ENCODE assay signal across 11 mouse cellular contexts in genomic region chr15:103627085-103627484, GRCm38 (mm10).
DNase-seq lines count a peak whose midpoint lies in the region; ATAC-seq and TF ChIP-seq lines count a peak whose summit lies in the region.
"Had no signal": no experiment of that assay in that cellular context is flagged by ENCODE, and none has a peak within 500 bp of the region (broad histone marks: within the 10 kb centered on the region; RNA-seq: fewer than 3 reads in every experiment).

No protein-coding gene starts in this region.

- H3K9me3 ChIP-seq in midbrain, embryonic 16.5 days (replicated peaks; ENCODE audit: control insufficient read depth, low read length, poor library complexity, severe bottlenecking): no peaks in the 10 kb centered on the region
- H3K9me3 ChIP-seq in midbrain, embryonic 11.5 days (ENCODE audit: control insufficient read depth, low read length): no peaks in the 10 kb centered on the region
- no peaks in the 10 kb centered on the region for H3K9me3 ChIP-seq in lung, embryonic 14.5 days (ENCODE audit: low read depth, low read length)
- H3K9me3 ChIP-seq in midbrain, embryonic 13.5 days: no peaks in the 10 kb centered on the region
- H3K9me3 ChIP-seq: heart, embryonic 13.5 days; stomach, embryonic 15.5 days had no signal

- no peak for TF ChIP-seq CTCF in lung, embryonic 14.5 days (IDR thresholded peaks at IDR 0.05; ENCODE audit: low read depth)

- peak; percentile 25; the same call in 1 of the 2 replicates for ATAC-seq in midbrain, embryonic 16.5 days
- ATAC-seq in midbrain, embryonic 11.5 days (ENCODE audit: low FRiP score): no peak
- ATAC-seq in lung, embryonic 14.5 days (ENCODE audit: insufficient read depth): peak; percentile 56; the same call in 1 of the 2 replicates
- ATAC-seq in inflammation-experienced regulatory T-cells, adult 6 months: no peak
- no peak for ATAC-seq in midbrain, embryonic 13.5 days

- no peaks in the 10 kb centered on the region for H3K4me1 ChIP-seq in midbrain, embryonic 16.5 days (ENCODE audit: control insufficient read depth, insufficient read depth, low read length)
- H3K4me1 ChIP-seq in midbrain, embryonic 11.5 days (ENCODE audit: control insufficient read depth, insufficient read depth, low read length): no peaks in the 10 kb centered on the region
- no peaks in the 10 kb centered on the region for H3K4me1 ChIP-seq in lung, embryonic 14.5 days (ENCODE audit: insufficient read depth)
- no peaks in the 10 kb centered on the region for H3K4me1 ChIP-seq in midbrain, embryonic 13.5 days (replicated peaks)
- H3K4me1 ChIP-seq: heart, embryonic 13.5 days; stomach, embryonic 15.5 days had no signal

- no peak overlapping the region for H3K27ac ChIP-seq in midbrain, embryonic 16.5 days (ENCODE audit: low read length)
- H3K27ac ChIP-seq in midbrain, embryonic 11.5 days (ENCODE audit: low read depth, low read length): no peak overlapping the region
- peak overlapping the region; percentile 12; the same call in 1 of the 2 replicates for H3K27ac ChIP-seq in lung, embryonic 14.5 days (ENCODE audit: low read depth)
- H3K27ac ChIP-seq in midbrain, embryonic 13.5 days: no peak overlapping the region
- H3K27ac ChIP-seq: heart, embryonic 13.5 days; liver, embryonic 14.5 days; stomach, embryonic 15.5 days had no signal

- H3K9ac ChIP-seq in midbrain, embryonic 16.5 days (ENCODE audit: low read depth, low read length): no peak overlapping the region
- no peak overlapping the region for H3K9ac ChIP-seq in midbrain, embryonic 11.5 days (ENCODE audit: low read length)
- no peak overlapping the region for H3K9ac ChIP-seq in lung, embryonic 14.5 days
- H3K9ac ChIP-seq in midbrain, embryonic 13.5 days (replicated peaks): no peak overlapping the region
- H3K9ac ChIP-seq: heart, embryonic 13.5 days; liver, embryonic 14.5 days; stomach, embryonic 15.5 days had no signal

- no peaks in the 10 kb centered on the region for H3K36me3 ChIP-seq in midbrain, embryonic 16.5 days (ENCODE audit: control insufficient read depth, insufficient read depth, low read length)
- H3K36me3 ChIP-seq in midbrain, embryonic 11.5 days (ENCODE audit: control insufficient read depth, insufficient read depth, low read length): no peaks in the 10 kb centered on the region
- H3K36me3 ChIP-seq in lung, embryonic 14.5 days (ENCODE audit: insufficient read depth): no peaks in the 10 kb centered on the region
- H3K36me3 ChIP-seq in midbrain, embryonic 13.5 days: no peaks in the 10 kb centered on the region
- H3K36me3 ChIP-seq: heart, embryonic 13.5 days; stomach, embryonic 15.5 days had no signal

- H3K4me3 ChIP-seq in midbrain, embryonic 16.5 days (ENCODE audit: low read depth, low read length): no peak overlapping the region
- no peak overlapping the region for H3K4me3 ChIP-seq in midbrain, embryonic 11.5 days (ENCODE audit: low read depth, low read length)
- no peak overlapping the region for H3K4me3 ChIP-seq in lung, embryonic 14.5 days (ENCODE audit: low read depth, low read length)
- no peak overlapping the region for H3K4me3 ChIP-seq in midbrain, embryonic 13.5 days (replicated peaks)
- H3K4me3 ChIP-seq: heart, embryonic 13.5 days; stomach, embryonic 15.5 days had no signal

- 50% methylated on average over 1 of the region's 1 CpGs for WGBS in midbrain, embryonic 16.5 days
- 48% methylated on average over 1 of the region's 1 CpGs for WGBS in midbrain, embryonic 11.5 days
- WGBS in lung, embryonic 14.5 days: 45% methylated on average over 1 of the region's 1 CpGs
- WGBS in midbrain, embryonic 13.5 days: 50% methylated on average over 1 of the region's 1 CpGs

- no peaks in the 10 kb centered on the region for H3K27me3 ChIP-seq in midbrain, embryonic 16.5 days (ENCODE audit: control insufficient read depth, insufficient read depth, low read depth, low read length)
- no peaks in the 10 kb centered on the region for H3K27me3 ChIP-seq in midbrain, embryonic 11.5 days (ENCODE audit: control insufficient read depth, insufficient read depth, low read length)
- H3K27me3 ChIP-seq in lung, embryonic 14.5 days (ENCODE audit: insufficient read depth, low read length): no peaks in the 10 kb centered on the region
- H3K27me3 ChIP-seq in midbrain, embryonic 13.5 days: no peaks in the 10 kb centered on the region
- H3K27me3 ChIP-seq: heart, embryonic 13.5 days; stomach, embryonic 15.5 days had no signal

- H3K4me2 ChIP-seq in midbrain, embryonic 16.5 days (ENCODE audit: low read length): no peak overlapping the region
- H3K4me2 ChIP-seq in midbrain, embryonic 11.5 days: no peak overlapping the region
- no peak overlapping the region for H3K4me2 ChIP-seq in lung, embryonic 14.5 days
- no peak overlapping the region for H3K4me2 ChIP-seq in midbrain, embryonic 13.5 days (replicated peaks)
- H3K4me2 ChIP-seq: heart, embryonic 13.5 days; stomach, embryonic 15.5 days had no signal

- DNase-seq in midbrain, embryonic 11.5 days (ENCODE audit: low spot score, missing footprints): no peak
- peak; percentile 49 for DNase-seq in cerebellum, adult 9-11 months
- DNase-seq in kidney, adult 11 months: peak; percentile 91
- DNase-seq in lung, embryonic 14.5 days: peak; percentile 58
- no peak for DNase-seq in thymus, postnatal 0 days (ENCODE audit: low spot score)

Comparison
In these comparisons a context has a peak if more than half of its experiments do, and no peak if none do; other contexts are left out.
1. ATAC-seq: peak in midbrain, embryonic 16.5 days (single experiment) and lung, embryonic 14.5 days (single experiment); none in midbrain, embryonic 11.5 days (single experiment), inflammation-experienced regulatory T-cells, adult 6 months (single experiment) and midbrain, embryonic 13.5 days (single experiment).
2. DNase-seq: peak in cerebellum, adult 9-11 months (single experiment), kidney, adult 11 months (single experiment) and lung, embryonic 14.5 days (single experiment); none in midbrain, embryonic 11.5 days (single experiment) and thymus, postnatal 0 days (single experiment).